In the genomic region with DNA sequence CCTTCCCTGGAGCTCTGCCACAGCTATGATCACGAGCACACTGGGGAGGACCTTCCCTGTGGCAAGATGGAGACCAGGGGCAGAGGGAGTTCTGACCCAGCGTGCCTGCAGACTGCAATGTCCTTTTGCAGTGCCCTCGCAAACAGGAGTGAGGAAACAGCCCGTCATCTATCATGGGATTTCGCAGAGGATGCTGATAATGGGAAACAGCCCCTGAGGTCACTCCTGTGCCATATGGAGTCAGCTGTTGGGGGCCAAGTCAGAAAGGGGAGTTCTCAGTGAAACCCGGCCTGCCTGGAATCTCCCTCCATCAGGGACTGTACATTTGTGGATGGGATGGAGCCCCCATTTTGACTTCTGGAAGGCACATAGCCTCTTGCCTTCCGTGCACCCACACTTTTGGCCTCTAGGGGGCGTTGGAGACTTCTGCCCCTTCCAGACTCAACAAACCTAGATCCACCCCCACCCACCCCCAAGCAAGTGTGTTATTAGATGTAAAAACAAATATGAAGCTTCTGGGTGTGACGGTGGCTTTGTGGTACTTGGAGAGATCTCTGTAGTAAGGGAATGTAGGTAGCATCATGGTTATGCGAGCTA, we compare ENCODE assay signal across 8 mouse cellular contexts.
A peak's percentile ranks its signal among the peaks of the same experiment; 100 is the strongest.
DNase-seq lines count a peak whose midpoint lies in the region; ATAC-seq lines count a peak whose summit lies in the region.
"Had no signal": no experiment of that assay in that cellular context is flagged by ENCODE, and none has a peak within 500 bp of the region (broad histone marks: within the 10 kb centered on the region; RNA-seq: fewer than 3 reads in every experiment).

No protein-coding gene starts in this region.

- ATAC-seq in frontal cortex, adult (ENCODE audit: low TSS enrichment): no peak

- peak; percentile 52 for DNase-seq in kidney, postnatal 10 days
- DNase-seq in kidney, adult 9 months: no peak
- peak; percentile 7 for DNase-seq in A20 (ENCODE audit: low read depth, low spot score)
- DNase-seq in B cell, adult 2 months: peak; percentile 3
- DNase-seq in induced T-regulatory cell, adult 2 months (ENCODE audit: low read depth): peak; percentile 10
- DNase-seq in left cerebral cortex, postnatal 25 days (ENCODE audit: low spot score in 2 of 2): no peak
- DNase-seq: cerebellum, adult 8-10 months had no signal

- intact Hi-C loops in left cerebral cortex, postnatal 25 days (cut with DNase I): no loop called here

Comparison
In these comparisons a context has a peak if more than half of its experiments do, and no peak if none do; other contexts are left out.
1. DNase-seq: peak in kidney, postnatal 10 days (single experiment), A20 (single experiment), B cell, adult 2 months (2 of 2) and induced T-regulatory cell, adult 2 months (single experiment); none in kidney, adult 9 months (single experiment) and left cerebral cortex, postnatal 25 days (0 of 2).